Mouse (Mus musculus) induced T-regulatory cell, adult 2 months (primary cell): ENCODE results near the gene Mlh3.

ENCODE experiments used
- DNase-seq: peaks from one replicate; pipeline ENCODE4 v3.0.0-alpha.2; 2012; ENCODE audit warnings: low read depth

Gene Mlh3

GRCm38 (mm10) chr12:85192461-85193108 lies 77.8 kb downstream of the Mlh3 start:
- no peak for DNase-seq

- DNase-seq, result no peak
Measured at GRCm38 (mm10) chr12:85190290-85190689, 80.1 kb downstream of the Mlh3 start.

GRCm38 (mm10) chr12:85186361-85186760 lies 84.0 kb downstream of the Mlh3 start:
- no peak for DNase-seq

- DNase-seq, result no peak
Measured at GRCm38 (mm10) chr12:85185810-85186209, 84.6 kb downstream of the Mlh3 start.
